Mouse (Mus musculus): ENCODE results near the gene C2cd2l.

The C2cd2l gene

DNA sequence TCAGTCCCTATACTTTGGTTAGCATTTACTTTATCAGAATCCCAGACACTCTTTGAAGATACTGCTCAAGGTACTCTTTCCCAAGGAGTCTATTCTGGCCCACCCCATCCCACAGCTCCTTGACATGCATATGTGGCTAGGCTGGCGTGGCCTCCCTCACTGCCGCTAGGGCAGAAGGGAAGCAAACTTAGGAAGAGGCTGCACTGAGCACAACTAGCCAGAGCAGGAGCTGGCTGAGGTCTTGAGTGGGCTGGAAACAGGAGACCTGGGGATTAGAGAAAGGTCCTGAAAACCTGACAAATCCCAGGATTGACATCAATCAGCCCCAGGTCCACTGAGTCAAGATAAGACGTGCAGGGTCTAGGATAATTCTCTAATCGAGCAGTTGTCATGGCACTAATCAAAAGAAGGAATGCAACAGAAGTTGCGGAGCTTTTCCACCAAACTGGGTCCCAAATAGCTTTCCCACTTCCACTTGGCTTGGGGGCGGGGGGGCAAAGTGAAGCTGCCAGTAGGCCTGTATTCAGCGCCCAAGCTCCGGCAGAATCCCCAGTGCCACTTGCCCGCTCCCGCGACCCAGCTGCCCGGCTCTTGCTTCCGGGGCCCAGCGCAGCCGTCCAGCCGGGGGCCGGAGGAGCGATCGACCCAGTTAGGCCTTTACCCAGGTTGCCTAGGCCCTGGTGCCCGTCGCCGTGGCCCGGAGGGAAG lies 52.6 kb downstream of the C2cd2l start:
- no peak for DNase-seq (ENCODE audit: low spot score in 2 of 2)

DNA sequence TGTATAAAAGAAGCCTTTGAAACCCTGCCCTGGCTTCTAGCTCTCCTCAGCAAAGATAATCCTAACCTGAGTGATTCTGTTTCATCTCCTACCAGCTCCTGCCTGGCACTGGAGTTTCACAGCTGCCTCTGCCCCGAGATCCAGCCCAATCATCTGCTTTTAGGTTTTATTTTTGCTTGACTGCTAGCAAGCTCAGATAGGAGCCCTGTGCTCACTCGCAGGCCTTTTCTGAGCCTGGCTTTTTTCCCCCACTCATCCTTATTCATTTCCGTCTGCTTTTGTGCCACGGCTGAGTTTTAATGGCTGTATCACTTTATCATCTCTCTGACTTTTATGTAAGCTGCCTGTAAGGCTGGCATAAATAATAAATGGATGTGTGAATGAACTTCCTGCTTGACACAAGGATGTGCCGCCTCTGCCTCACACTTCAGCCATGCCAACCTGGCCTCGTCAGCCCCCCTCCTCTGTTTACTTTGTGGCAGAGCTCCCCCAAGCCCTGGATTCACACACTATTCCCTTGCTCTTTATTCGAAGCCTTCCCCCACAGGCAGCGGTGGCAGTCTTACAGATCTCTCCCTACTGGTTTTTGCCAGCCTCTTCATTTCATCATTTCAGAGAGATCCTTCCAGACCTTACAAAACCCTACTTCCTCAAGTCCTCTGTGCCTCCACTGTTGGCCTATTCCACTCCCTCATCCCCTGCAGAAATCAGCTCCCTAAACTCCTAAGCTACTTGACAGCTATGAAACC lies 53.4 kb downstream of the C2cd2l start:
- no peak for DNase-seq (ENCODE audit: low spot score in 2 of 2)

DNA sequence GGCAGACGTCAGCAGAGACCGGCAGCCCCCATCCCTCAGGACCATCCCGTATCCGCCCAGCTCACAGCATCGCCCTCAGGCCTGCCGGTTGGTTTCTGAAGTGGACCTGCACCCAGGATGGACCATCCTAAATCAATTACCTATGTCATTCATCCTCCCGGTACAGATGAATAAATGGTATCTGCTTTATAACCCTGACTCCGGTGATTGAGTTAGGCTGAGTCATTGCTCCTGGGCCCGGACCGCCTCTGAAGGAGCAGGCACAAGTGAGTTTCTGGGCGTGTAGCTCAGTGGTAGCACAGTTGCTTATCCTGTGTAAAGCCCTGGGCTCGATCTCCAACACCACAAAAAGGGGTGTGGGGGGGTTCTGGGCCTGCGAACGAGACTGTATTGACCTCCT lies 58.7 kb downstream of the C2cd2l start:
- no peak for DNase-seq (ENCODE audit: low spot score in 2 of 2)
